Mouse (Mus musculus) forebrain, postnatal 0 days (tissue): ENCODE data around the gene Trmt11. TPM values are rescaled to one million over a fixed set of nuclear protein-coding genes. Genes with fewer than 3 reads are reported as not detected.
"Not testable (repeated sequence)": the region's sequence is repeated elsewhere in the genome, so short reads cannot be mapped to it uniquely, and the experiment has no call there.

ENCODE experiments used
- ATAC-seq: fragments of 200-750 bp; cut with Nextera tagmentation; 2 replicates; pipeline ENCODE4 v1.8.0; 2017; ENCODE audit warnings: mild to moderate bottlenecking, moderate library complexity
- DNase-seq: peaks from one replicate; pipeline ENCODE4 v3.0.0-alpha.2; 2015
- H3K27ac ChIP-seq: fragments of 300-500 bp; sonication (generic); 2 replicates; pipeline ENCODE4 v1.5.1; 2014; ENCODE audit warnings: low read depth, mild to moderate bottlenecking, antibody characterized with exemption, low read length, moderate library complexity, mixed read lengths
- H3K27me3 ChIP-seq: fragments of 300-500 bp; sonication (generic); 2 replicates; pipeline ENCODE4 v1.6.1; 2014; ENCODE audit warnings: mild to moderate bottlenecking, low read length, mixed read lengths; ENCODE audit not compliant: insufficient read depth
- H3K36me3 ChIP-seq: fragments of 300-500 bp; sonication (generic); 2 replicates; pipeline ENCODE4 v1.6.1; 2014; ENCODE audit warnings: mild to moderate bottlenecking, moderate library complexity; ENCODE audit not compliant: insufficient read depth
- H3K4me1 ChIP-seq: fragments of 300-500 bp; sonication (generic); 2 replicates; pipeline ENCODE4 v1.6.1; 2014; ENCODE audit warnings: antibody characterized with exemption; ENCODE audit not compliant: insufficient read depth
- H3K4me2 ChIP-seq: fragments of 300-500 bp; sonication (generic); 2 replicates; pipeline ENCODE4 v1.6.1; 2014; ENCODE audit warnings: low read depth, mild to moderate bottlenecking, moderate library complexity
- H3K4me3 ChIP-seq: fragments of 300-500 bp; sonication (generic); 2 replicates; pipeline ENCODE4 v1.5.1; 2014; ENCODE audit warnings: low read depth, low read length, mixed read lengths
- H3K9ac ChIP-seq: fragments of 300-500 bp; sonication (generic); 2 replicates; pipeline ENCODE4 v1.6.1; 2014; ENCODE audit warnings: mild to moderate bottlenecking
- H3K9me3 ChIP-seq: fragments of 300-500 bp; sonication (generic); 2 replicates; pipeline ENCODE4 v1.6.1; 2016; ENCODE audit warnings: low read length
- CTCF ChIP-seq: sonication (generic); IDR thresholded peaks from 2 replicates; pipeline ENCODE4 v1.5.1; 2016; ENCODE audit warnings: antibody characterized with exemption, control low read depth, low read depth
- WGBS: fragments of 180-500 bp; shearing (Covaris S2); extraction: QIAGEN DNeasy Blood & Tissue Kit; methylation state at CpG from one replicate; pipeline ENCODE4 v1.1.7; 2014; 5-methylcytosine and 5-hydroxymethylcytosine counted together
- polyA plus RNA-seq: library from polyadenylated mRNA; unstranded; fragments of >200 nt; fragmentation: Nextera tagmentation; extraction: Ambion mirVana; gene quantifications from 2 replicates; pipeline ENCODE4 v1.2.1, GENCODE M21; 2015
- total RNA-seq: library from RNA; depleted of rRNA; stranded (reverse); fragments of >200 nt; gene quantifications from 2 replicates; pipeline ENCODE4 v1.2.3, GENCODE M21; 2014; rRNA removed

Trmt11 gene
- total RNA-seq: 13.9 and 18.3 TPM in 2 replicates
- polyA plus RNA-seq: 16.2 and 19.9 TPM in 2 replicates

- TF ChIP-seq CTCF: no peak; the same call in 1 of the 2 replicates
- DNase-seq (peak; percentile 93), ATAC-seq (peak; percentile 100)
- H3K4me3 ChIP-seq: peak within 1 kb of the TSS; percentile 87
- under 1% methylated on average over 28 of the region's 28 CpGs for WGBS
- peak within 1 kb of the TSS; percentile 78 for H3K4me2 ChIP-seq
- H3K9me3 ChIP-seq: no peaks in the 10 kb centered on the region
- peaks cover 11% of the 10 kb centered on the region; the same call in 1 of the 2 replicates for H3K4me1 ChIP-seq
- peak within 1 kb of the TSS; percentile 84 for H3K9ac ChIP-seq
- no peaks in the 10 kb centered on the region for H3K27me3 ChIP-seq
- peaks cover 13% of the 10 kb centered on the region for H3K36me3 ChIP-seq
- peak within 1 kb of the TSS; percentile 88 for H3K27ac ChIP-seq
Observed at GRCm38 (mm10) chr10:30600542-30600966, at the start of gene Trmt11. Gene Trmt11 (minus strand): TSS chr10:30600749.

DNA sequence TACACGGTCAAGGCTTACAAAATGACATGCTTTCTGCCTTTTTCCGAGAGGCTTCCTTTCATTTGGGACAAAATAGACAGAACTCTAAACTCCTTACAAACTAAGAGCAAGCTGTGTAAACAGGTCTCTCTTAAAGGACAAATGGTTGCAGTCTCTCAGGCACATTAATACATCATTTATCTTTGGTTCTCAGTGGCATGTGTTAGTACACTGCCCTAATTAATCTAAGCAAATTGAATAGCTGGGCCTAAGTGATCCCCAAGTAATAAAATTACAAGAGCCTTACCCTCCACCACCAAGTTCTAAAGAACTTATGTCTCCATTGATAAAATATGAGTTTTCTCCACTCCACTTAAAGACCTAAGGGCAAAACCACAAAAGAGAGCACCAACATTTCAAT lies 47.1 kb upstream of the Trmt11 start:
- Histone ChIP-seq H3K9me3 (no peaks in the 10 kb centered on the region), H3K9ac (no peak overlapping the region), H3K27me3 (no peaks in the 10 kb centered on the region), H3K4me2 (no peak overlapping the region), H3K27ac (no peak overlapping the region), H3K4me3 (no peak overlapping the region), H3K36me3 (peaks cover 19% of the 10 kb centered on the region), H3K4me1 (no peaks in the 10 kb centered on the region)
- TF ChIP-seq CTCF: no peak
- no peak for ATAC-seq
- WGBS: 75% methylated on average over 2 of the region's 2 CpGs
- DNase-seq: no peak

- no peak overlapping the region for H3K4me3 ChIP-seq
- H3K9me3 ChIP-seq: no peaks in the 10 kb centered on the region
- H3K27me3 ChIP-seq: no peaks in the 10 kb centered on the region
- ATAC-seq (no peak), DNase-seq (no peak)
- no peaks in the 10 kb centered on the region for H3K4me1 ChIP-seq
- H3K9ac ChIP-seq: no peak overlapping the region
- no peak overlapping the region for H3K4me2 ChIP-seq
- H3K36me3 ChIP-seq: no peaks in the 10 kb centered on the region
- no peak for TF ChIP-seq CTCF
- H3K27ac ChIP-seq: no peak overlapping the region
- WGBS: 78% methylated on average over 3 of the region's 3 CpGs
Observed at GRCm38 (mm10) chr10:30638216-30638615, 37.7 kb upstream of the Trmt11 start.

DNA sequence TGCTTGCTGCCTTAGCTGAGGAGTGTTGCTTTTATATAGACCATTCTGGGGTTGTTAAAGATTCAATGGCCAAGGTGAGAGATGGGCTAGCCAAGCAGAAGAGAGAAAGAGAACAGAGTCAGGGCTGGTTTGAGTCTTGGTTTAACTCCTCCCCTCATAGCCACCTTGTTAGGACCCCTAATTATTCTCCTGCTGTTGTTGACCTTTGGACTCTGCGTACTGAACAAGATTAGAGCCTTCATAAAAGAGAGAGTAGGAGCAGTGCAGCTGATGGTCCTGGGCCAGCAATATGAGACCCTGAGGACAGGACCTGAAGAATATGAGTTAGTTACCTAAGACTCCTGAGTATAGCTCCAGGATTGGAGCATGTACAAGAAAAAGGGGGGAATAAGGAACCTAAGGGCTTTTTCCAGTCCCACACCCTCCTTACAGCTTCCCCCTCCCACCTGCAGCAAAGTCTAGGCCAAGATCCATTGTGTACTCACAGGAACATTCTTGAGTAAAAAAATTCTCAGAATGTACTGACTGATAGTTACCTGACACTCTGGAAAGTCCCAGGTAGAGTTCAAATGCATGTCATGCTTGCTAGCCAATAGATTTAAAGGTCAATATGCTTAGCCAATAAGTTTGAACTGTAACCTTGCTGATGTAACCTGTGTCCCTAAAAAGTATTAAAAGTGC lies 36.1 kb upstream of the Trmt11 start:
- not testable (repeated sequence) for H3K27me3 ChIP-seq, H3K27ac ChIP-seq, H3K4me1 ChIP-seq, H3K36me3 ChIP-seq, ATAC-seq, H3K9ac ChIP-seq, H3K4me3 ChIP-seq, DNase-seq, H3K4me2 ChIP-seq, H3K9me3 ChIP-seq
- 94% methylated on average over 1 of the region's 1 CpGs for WGBS

- DNase-seq: no peak
- H3K27ac ChIP-seq: no peak overlapping the region
- WGBS: 100% methylated on average over 1 of the region's 1 CpGs
Observed at GRCm38 (mm10) chr10:30632718-30633117, 32.2 kb upstream of the Trmt11 start.

DNA sequence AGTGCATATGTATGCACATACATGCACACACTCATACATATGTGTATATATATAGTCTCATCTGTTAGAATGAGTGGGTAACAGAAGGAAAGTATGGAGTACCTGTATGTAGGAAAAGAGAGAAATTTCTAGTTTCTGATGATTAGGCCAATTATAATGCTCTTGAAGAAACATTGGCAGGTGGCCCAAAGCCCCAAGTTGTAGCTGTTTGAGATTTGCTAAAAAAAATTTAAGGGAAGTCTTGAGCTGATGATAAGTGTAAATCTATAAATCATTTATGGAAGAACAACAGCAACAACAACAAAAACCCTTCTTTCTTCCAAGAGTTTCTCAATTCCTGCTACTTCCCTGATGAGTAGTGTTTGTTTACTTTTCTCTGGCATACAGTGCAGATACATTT lies 29.4 kb upstream of the Trmt11 start:
- Histone ChIP-seq H3K27me3 (no peaks in the 10 kb centered on the region), H3K27ac (no peak overlapping the region), H3K4me1 (no peaks in the 10 kb centered on the region), H3K9me3 (no peaks in the 10 kb centered on the region), H3K4me3 (no peak overlapping the region), H3K9ac (no peak overlapping the region), H3K4me2 (no peak overlapping the region), H3K36me3 (no peaks in the 10 kb centered on the region)
- DNase-seq (no peak), ATAC-seq (no peak)
- TF ChIP-seq CTCF: no peak

More at GRCm38 (mm10) chr10:30632718-30633117, 32.2 kb upstream of the Trmt11 start:
- Histone ChIP-seq H3K36me3 (no peaks in the 10 kb centered on the region), H3K4me3 (no peak overlapping the region), H3K9ac (no peak overlapping the region), H3K4me1 (no peaks in the 10 kb centered on the region), H3K9me3 (no peaks in the 10 kb centered on the region), H3K4me2 (no peak overlapping the region), H3K27me3 (no peaks in the 10 kb centered on the region)
- no peak for TF ChIP-seq CTCF
- no peak for ATAC-seq

GRCm38 (mm10) chr10:30629513-30629912 lies 29.0 kb upstream of the Trmt11 start, which contains the start of gene Hint3:
Gene Hint3 (minus strand): TSS chr10:30629632.
- Histone ChIP-seq H3K4me2 (no peak within 1 kb of the TSS), H3K27ac (no peak within 1 kb of the TSS), H3K4me3 (no peak within 1 kb of the TSS), H3K9ac (no peak within 1 kb of the TSS), H3K27me3 (no peaks in the 10 kb centered on the region), H3K9me3 (no peaks in the 10 kb centered on the region), H3K4me1 (no peaks in the 10 kb centered on the region), H3K36me3 (no peaks in the 10 kb centered on the region)
- ATAC-seq: no peak
- WGBS: 89% methylated on average over 3 of the region's 3 CpGs
- TF ChIP-seq CTCF: no peak
- no peak for DNase-seq

DNA sequence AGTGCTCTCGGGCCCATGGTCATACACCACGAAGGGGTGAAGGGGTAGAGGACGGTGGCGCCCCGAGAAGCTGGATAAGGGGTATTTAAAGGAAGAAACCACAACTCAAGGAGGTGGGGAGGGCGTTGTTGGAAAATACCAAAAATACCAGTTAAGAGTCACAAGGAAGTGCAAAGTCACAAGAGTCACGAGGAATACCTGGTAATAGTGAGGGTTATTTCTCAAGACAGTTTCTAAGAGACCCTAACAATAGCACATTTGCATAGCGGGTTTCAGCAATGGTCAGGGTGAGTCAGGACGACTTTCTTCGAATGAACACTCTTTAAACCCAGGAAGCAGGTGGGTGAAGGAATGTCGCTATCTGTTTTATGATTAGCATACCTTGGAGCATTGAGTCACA lies 27.9 kb upstream of the Trmt11 start:
- not testable (repeated sequence) for H3K4me2 ChIP-seq, H3K36me3 ChIP-seq, ATAC-seq, H3K4me3 ChIP-seq, DNase-seq, H3K9me3 ChIP-seq, H3K4me1 ChIP-seq, H3K9ac ChIP-seq, H3K27me3 ChIP-seq, H3K27ac ChIP-seq
- 94% methylated on average over 11 of the region's 11 CpGs for WGBS
